Mouse (Mus musculus) mature B cell (primary cell): ENCODE results near the gene Il1rapl1.
"Not testable (repeated sequence)": the region's sequence is repeated elsewhere in the genome, so short reads cannot be mapped to it uniquely, and the experiment has no call there.

Experiments used
- in situ Hi-C: fragments of 300-500 bp; cut with MboI; formaldehyde crosslinking; loops from 2 replicates; pipeline ENCODE4 v1.14.3; 2019

Gene Il1rapl1

DNA sequence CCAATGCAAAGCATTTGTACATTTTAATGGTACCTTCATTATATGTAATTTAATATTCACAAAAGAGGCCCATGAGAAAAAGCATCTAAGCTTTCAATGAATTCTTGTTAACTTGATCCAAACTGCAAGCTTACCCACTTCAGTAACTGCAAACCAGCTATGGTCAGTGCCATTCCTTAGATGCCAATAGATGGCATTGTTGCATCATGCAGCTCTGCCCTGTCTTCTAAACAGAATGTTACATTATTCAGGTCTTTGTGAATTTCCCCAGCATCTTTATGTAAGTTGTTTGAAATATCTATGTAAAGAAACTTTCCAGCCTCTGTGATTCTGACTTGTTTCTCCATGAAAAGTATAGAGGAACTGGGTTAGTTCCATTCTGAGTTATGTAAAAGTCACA lies 514.5 kb downstream of the Il1rapl1 start:
- in situ Hi-C loops = no loop called here

DNA sequence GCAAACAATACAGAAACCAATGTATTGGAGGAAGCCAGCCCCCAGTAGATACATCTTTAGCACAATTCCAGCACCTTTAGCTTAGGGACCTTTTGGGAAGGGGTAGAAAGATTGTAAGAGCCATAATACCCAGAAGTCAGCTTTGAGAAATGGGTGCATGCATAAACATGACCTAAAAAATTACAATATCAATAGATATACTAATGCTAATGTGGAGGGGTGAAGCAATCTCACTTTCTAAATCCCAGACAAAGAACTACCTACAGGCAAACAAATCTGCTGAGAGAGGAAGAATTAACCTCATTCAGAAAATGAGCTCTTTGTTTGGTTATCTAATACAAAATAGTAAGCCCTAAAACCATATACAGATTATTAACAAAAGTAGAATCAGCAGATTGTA lies 607.4 kb downstream of the Il1rapl1 start:
- in situ Hi-C loops = no loop called here

DNA sequence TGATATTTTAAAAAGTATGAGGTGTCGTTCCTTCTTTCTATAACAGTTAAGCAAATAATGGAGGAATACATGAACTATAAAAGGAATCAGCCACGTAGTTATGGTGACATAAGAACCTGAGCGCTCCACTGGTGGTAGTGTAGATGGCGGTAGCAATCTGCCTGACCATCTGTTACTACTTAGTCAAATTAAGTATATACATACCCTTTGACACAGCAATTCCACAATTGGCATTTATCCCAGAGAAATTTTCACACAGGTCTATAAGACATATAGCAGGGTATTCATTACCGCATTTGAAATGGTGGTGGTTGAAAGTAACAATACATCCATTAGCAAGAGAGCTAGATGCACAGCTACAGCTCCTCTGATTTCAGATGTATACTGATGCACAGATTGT lies 612.8 kb downstream of the Il1rapl1 start:
- in situ Hi-C loops = no loop called here

DNA sequence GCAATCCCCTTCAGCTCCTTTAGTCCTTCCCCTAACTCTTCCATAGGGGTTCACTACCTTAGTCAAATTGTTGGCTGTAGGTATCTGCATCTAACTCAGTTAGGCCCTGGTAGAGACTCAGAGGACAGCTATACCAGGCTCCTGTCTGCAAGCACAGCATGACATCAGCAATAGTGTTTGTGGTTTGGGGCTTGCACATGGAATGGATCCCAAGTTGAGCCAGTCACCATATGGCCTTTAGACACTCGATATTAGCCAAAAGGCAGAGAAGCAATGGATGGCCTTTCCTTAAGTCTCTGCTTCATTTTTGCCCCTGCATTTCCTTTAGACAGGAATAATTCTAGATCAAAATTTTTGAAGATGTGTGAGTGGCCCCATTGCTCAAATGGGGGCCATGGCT lies 632.0 kb downstream of the Il1rapl1 start:
- in situ Hi-C loops = no loop called here

DNA sequence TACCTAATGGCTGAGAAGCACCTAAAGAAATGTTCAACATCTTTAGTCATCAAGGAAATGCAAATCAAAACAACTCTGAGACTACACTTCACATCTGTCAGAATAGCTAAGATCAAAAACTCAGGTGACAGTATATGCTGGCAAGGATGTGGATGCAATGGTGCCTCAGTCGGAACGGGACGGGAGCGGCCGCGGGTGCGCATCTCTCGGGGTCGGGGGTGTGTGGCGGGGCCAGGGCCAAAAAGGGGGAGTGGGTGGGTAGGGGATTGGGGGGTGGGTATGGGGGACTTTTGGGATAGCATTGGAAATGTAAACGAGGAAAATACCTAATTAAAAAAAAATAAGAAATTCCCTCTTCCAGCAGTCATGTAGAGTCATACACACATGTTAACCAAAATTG lies 877.3 kb downstream of the Il1rapl1 start:
- in situ Hi-C loops = not testable (repeated sequence)

DNA sequence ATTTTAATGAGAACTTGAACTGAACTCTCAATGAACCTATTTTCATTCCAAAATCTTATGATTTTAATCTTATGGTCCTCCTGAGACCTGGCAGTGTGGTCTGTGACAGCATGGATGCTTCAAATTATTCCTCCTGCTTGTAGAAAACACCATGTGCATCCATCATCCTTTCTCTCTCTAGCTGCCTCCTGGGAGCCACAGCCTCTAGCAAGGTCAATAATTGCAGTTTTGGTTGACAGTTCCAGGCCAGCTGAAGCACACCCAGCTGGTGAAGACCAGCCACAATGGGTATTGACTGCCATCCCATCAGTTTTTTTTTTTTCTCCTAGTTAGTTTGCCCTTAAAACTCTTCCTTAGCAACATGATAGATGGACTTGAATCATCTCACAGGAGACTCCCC lies 890.2 kb downstream of the Il1rapl1 start:
- in situ Hi-C loops = no loop called here

DNA sequence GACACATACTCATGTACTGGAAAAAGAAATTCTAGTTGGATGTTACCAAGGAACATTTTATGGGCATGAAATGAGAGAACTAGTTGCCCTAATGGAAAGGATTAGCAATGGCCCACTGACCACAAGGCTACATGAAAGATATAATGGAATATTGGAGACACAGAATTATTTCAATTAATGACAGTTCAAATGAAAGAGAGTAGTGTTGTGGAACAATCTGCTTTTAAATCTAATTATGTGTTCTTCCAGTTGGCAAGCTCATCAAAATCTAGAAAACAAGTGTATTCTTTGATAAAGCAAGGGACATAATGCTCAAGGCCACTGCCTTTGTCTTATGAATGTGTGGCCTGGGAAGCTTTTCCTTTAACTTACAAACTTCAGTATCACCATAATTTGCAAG lies 1113.1 kb downstream of the Il1rapl1 start:
- in situ Hi-C loops = no loop called here

DNA sequence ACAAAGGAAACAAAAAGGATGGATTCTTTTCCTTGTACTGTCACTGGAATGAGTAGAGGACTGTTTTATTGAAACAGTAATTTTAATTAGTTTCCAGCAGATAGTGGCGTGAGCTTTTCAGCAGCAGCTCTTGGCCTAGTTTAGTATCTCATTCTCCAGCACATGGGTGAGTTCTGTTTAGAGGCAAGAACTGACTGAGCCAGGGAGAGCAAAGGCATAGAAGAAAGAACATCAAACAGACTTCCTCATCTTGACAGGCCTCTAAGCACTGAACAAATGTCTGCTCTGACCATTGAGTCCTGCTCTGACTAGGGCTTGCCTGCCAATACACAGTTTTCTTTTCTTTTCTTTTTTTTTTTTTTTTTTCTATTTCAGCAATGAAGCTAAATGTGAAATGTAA lies 1160.3 kb downstream of the Il1rapl1 start:
- in situ Hi-C loops = no loop called here

DNA sequence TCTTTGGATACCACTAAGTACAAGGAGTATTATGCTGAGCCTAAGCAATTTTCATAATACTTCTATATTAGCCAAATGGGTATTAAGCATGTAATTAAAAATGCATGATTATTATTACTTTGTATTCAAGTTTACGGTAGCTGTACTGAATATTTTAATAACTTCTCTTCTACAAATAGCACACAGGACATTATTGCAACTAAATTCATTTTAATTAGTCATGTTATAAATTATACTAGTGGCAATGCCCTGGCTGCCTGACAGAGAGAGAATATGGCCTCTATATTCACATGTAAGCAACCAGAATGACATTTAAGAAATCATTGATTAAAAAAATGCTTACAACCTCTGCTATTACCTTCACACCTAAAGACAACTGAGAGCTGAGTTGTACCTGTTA lies 1160.8 kb downstream of the Il1rapl1 start:
- in situ Hi-C loops = no loop called here

DNA sequence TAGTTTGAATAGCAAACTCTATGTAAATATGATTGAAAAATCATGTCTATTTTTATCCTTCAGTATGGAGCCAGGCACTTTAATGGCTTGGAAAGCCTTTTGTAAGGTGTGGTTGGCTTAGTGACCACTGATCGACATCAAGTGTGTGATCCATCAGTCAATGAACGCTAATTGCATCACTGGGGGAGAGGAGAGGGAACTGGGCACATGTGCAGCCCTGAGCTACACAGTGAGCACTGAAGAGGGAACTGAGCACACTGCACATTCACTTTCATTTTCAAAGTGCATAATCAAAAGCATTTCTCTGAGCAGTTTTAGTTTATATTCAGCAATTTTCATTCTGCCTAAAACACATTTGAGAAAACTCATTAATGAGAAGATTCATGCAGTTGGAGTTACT lies 1164.5 kb downstream of the Il1rapl1 start:
- in situ Hi-C loops = no loop called here

DNA sequence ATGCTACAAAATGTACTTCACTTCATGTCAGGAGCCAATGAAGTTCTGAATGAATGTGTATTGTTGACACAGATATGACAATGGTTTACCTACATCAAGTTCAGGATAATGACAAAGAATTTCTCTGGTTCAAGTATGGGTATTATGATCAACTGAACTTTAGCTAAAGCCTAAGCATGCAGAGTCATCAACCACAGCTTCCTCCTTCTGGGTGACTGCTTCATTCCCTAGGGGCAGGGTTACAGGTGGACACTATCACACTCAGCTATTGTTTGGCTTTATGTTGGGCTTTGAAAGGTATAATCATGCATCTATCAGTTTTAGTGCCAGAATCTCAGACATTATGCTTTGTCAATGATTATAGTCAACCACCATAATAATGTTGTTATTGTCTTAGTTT lies 1166.3 kb downstream of the Il1rapl1 start:
- in situ Hi-C loops = no loop called here

DNA sequence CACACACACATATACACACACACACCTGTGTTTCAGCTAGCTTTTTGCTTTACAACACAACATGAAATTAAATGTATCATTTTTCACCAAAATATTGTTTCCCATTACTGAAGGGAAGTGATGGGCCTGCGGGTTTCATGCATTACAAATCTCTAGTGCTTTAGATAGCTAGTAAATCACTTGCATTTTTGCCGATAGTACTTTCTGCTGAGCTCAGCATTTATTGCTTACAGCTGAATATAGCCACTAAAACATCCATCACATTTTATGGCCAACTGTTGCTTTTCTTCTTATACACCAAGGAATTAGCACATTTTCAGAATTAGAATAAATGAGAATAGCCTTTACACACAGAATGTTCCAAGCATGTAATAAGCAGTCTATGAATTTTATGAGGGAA lies 1260.6 kb downstream of the Il1rapl1 start:
- in situ Hi-C loops = no loop called here

DNA sequence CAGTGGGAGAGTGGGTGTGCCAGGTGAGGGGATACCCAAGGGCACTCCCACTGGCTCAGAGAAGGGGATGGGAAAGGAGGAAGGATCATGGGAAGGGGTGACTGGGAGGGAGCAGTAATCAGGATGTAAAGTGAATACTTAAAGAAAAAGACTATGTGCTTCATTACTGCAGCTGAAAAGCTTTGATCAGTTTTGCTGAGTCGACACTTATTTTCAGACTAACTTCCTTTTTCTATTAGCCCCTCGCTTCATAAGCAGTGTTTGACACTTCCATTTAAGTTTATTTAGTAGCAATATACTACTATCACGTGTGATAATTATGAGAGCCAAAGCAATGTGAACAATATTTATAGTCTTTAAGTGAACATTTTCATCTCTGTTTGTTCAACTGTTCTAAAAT lies 1307.2 kb downstream of the Il1rapl1 start:
- in situ Hi-C loops = no loop called here

DNA sequence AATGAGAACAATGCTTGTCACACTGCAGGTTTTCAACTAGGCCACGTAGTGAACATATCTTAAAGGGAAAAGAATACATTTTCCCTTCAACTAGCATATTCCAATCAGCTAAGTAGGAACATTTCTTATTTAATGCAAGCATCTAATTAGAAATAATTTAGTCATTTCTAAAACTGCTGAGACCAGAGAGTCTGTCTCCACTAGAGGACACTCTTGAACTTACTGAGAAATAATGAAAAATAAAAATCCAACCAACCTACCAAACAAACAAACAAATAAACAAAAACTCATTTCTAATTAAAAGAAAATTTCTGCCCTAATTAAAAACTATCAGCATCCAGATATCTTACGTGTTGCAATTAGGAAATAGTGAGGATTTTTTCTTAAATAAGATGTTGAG lies 1312.7 kb downstream of the Il1rapl1 start:
- in situ Hi-C loops = no loop called here

DNA sequence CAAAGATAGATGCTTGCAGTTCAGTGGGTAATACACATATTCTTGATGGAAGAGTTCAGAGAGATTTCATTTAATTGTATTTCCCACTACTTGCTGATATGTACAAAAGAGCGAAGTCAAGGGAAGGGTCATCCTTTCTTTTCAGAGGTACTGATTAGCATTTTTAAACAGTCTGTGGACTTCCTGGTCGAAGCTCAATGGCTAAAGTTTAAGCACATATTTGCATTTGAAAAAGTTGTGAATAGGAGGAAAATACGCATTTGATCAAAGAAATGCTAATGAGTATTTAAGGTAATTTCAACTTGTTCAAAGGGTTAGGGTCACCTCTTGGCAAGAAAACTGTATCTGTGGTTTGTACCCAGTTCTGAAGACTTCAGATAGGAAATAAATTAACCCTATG lies 1386.6 kb downstream of the Il1rapl1 start:
- in situ Hi-C loops = no loop called here
